Comparison of ENCODE assay signal across 12 mouse cellular contexts in the genomic region with DNA sequence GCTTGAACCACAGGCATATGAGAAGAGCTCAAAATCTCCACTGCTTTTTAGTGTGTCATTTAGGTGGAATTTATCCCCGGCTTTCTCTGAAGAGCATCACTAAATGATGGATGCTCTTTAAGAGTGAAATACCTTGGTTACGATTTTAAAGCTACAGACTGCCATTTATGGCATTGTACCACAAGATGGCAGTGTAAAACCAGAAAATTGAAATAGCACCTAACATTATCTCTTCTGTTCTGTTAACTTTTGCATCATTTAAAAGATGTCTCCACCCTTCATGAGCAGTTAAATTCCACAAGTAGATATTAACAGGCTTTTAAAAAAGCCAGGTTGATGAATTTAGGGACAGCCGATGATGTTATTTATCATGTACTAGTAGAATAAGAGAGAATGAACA.
DNase-seq lines count a peak whose midpoint lies in the region; ATAC-seq and TF ChIP-seq lines count a peak whose summit lies in the region.
"Had no signal": no experiment of that assay in that cellular context is flagged by ENCODE, and none has a peak within 500 bp of the region (broad histone marks: within the 10 kb centered on the region; RNA-seq: fewer than 3 reads in every experiment).

No protein-coding gene starts in this region.

- no peak for TF ChIP-seq EP300 in heart, postnatal 0 days (IDR thresholded peaks at IDR 0.05; ENCODE audit: low read depth)
- no peak for TF ChIP-seq EP300 in lung, postnatal 0 days (IDR thresholded peaks at IDR 0.05)

- H3K4me2 ChIP-seq in heart, postnatal 0 days (ENCODE audit: low read depth, low read length) = no peak overlapping the region
- no peak overlapping the region for H3K4me2 ChIP-seq in lung, postnatal 0 days (replicated peaks; ENCODE audit: low read depth, low read length)
- no peak overlapping the region for H3K4me2 ChIP-seq in heart, embryonic 11.5 days
- H3K4me2 ChIP-seq: intestine, embryonic 15.5 days had no signal

- no peaks in the 10 kb centered on the region for H3K9me3 ChIP-seq in heart, postnatal 0 days (replicated peaks; ENCODE audit: control insufficient read depth, low read length)
- H3K9me3 ChIP-seq in lung, postnatal 0 days (ENCODE audit: low read length) = no peaks in the 10 kb centered on the region
- no peaks in the 10 kb centered on the region for H3K9me3 ChIP-seq in heart, embryonic 11.5 days (replicated peaks; ENCODE audit: control insufficient read depth, low read length)
- H3K9me3 ChIP-seq: intestine, embryonic 15.5 days had no signal

- no peak for ATAC-seq in heart, postnatal 0 days (ENCODE audit: insufficient read depth, low read depth)
- ATAC-seq in lung, postnatal 0 days = no peak
- no peak for ATAC-seq in heart, embryonic 11.5 days (replicated peaks; ENCODE audit: insufficient number of reproducible peaks, low FRiP score, low TSS enrichment)
- ATAC-seq: forebrain, embryonic 16.5 days; intestine, embryonic 15.5 days had no signal

- H3K27me3 ChIP-seq in heart, postnatal 0 days (ENCODE audit: control insufficient read depth, insufficient read depth, low read length) = no peaks in the 10 kb centered on the region
- no peaks in the 10 kb centered on the region for H3K27me3 ChIP-seq in lung, postnatal 0 days (replicated peaks; ENCODE audit: insufficient read depth, low read length)
- no peaks in the 10 kb centered on the region for H3K27me3 ChIP-seq in heart, embryonic 11.5 days (ENCODE audit: control insufficient read depth, insufficient read depth, low read length)
- H3K27me3 ChIP-seq: intestine, embryonic 15.5 days had no signal

- peaks cover 31% of the 10 kb centered on the region for H3K36me3 ChIP-seq in heart, postnatal 0 days (replicated peaks; ENCODE audit: control insufficient read depth, insufficient read depth, low read length)
- peaks cover 17% of the 10 kb centered on the region; the same call in 1 of the 2 replicates for H3K36me3 ChIP-seq in lung, postnatal 0 days (ENCODE audit: insufficient read depth, low read length)
- H3K36me3 ChIP-seq in heart, embryonic 11.5 days (ENCODE audit: control insufficient read depth, insufficient read depth, low read length) = peaks cover 10% of the 10 kb centered on the region

- peak; percentile 60 for TF ChIP-seq CTCF in heart, postnatal 0 days (IDR thresholded peaks at IDR 0.05; ENCODE audit: low read depth)
- peak; percentile 66 for TF ChIP-seq CTCF in lung, postnatal 0 days (IDR thresholded peaks at IDR 0.05)

- no peak overlapping the region for H3K9ac ChIP-seq in heart, postnatal 0 days (replicated peaks; ENCODE audit: low read depth, low read length)
- no peak overlapping the region for H3K9ac ChIP-seq in lung, postnatal 0 days (replicated peaks; ENCODE audit: low read depth)
- no peak overlapping the region for H3K9ac ChIP-seq in heart, embryonic 11.5 days (ENCODE audit: low read depth, low read length)
- H3K9ac ChIP-seq: intestine, embryonic 15.5 days had no signal

- 53% methylated on average over 3 of the region's 3 CpGs for WGBS in heart, postnatal 0 days
- WGBS in lung, postnatal 0 days = 59% methylated on average over 3 of the region's 3 CpGs
- WGBS in heart, embryonic 11.5 days (ENCODE audit: insufficient replicate concordance) = 61% methylated on average over 3 of the region's 3 CpGs

- no peak overlapping the region for H3K27ac ChIP-seq in heart, postnatal 0 days (ENCODE audit: low read depth)
- H3K27ac ChIP-seq in lung, postnatal 0 days (ENCODE audit: low read length) = no peak overlapping the region
- H3K27ac ChIP-seq in heart, embryonic 11.5 days (ENCODE audit: low read depth, low read length) = no peak overlapping the region
- H3K27ac ChIP-seq: intestine, embryonic 15.5 days had no signal

- no peaks in the 10 kb centered on the region for H3K4me1 ChIP-seq in heart, postnatal 0 days (ENCODE audit: control insufficient read depth, insufficient read depth)
- H3K4me1 ChIP-seq in lung, postnatal 0 days (ENCODE audit: insufficient read depth, low read depth, low read length) = no peaks in the 10 kb centered on the region
- H3K4me1 ChIP-seq in heart, embryonic 11.5 days (ENCODE audit: control insufficient read depth, insufficient read depth, low read length) = no peaks in the 10 kb centered on the region
- H3K4me1 ChIP-seq: intestine, embryonic 15.5 days had no signal

- intact Hi-C loops in heart, postnatal 14 days (cut with DNase I) = loop anchor here (5.0 kb wide), 2 partner anchors 533 to 548 kb away; no protein-coding TSS in a partner anchor

- DNase-seq in heart, postnatal 0 days (ENCODE audit: low spot score) = peak; percentile 25
- DNase-seq in heart, postnatal 14 days = no peak
- DNase-seq in lung, postnatal 0 days (ENCODE audit: low spot score) = peak; percentile 27
- DNase-seq in lung, postnatal 14 days = no peak
- DNase-seq in R1 (ENCODE audit: low read depth, low spot score) = peak; percentile 25
- DNase-seq in naive thymus-derived CD4-positive, alpha-beta T cell, adult 2 months (ENCODE audit: low read depth) = peak; percentile 51
- DNase-seq in thymus, postnatal 14 days = no peak
- DNase-seq: adrenal gland, adult 8-10 months; thymus, postnatal 4 days had no signal

- no peak overlapping the region for H3K4me3 ChIP-seq in heart, postnatal 0 days (ENCODE audit: low read depth, low read length)
- H3K4me3 ChIP-seq in lung, postnatal 0 days (ENCODE audit: low read depth, low read length) = no peak overlapping the region
- no peak overlapping the region for H3K4me3 ChIP-seq in heart, embryonic 11.5 days (ENCODE audit: low read depth, low read length)
- H3K4me3 ChIP-seq: intestine, embryonic 15.5 days had no signal

Comparison
In these comparisons a context has a peak if more than half of its experiments do, and no peak if none do; other contexts are left out.
1. DNase-seq: peak in heart, postnatal 0 days (single experiment), lung, postnatal 0 days (single experiment), R1 (single experiment) and naive thymus-derived CD4-positive, alpha-beta T cell, adult 2 months (single experiment); none in heart, postnatal 14 days (0 of 2), lung, postnatal 14 days (single experiment) and thymus, postnatal 14 days (single experiment).